Mouse (Mus musculus): ENCODE measurements at regions not wholly inside any gene's neighbourhood (a gene's known extent, or its start where the extent isn't known, plus 50 kb on each side); places are given as distances from the start of the nearest gene placed in this dataset.

- no peaks in the 10 kb centered on the region for H3K36me3 ChIP-seq (ENCODE audit: control insufficient read depth, insufficient read depth)
- no peak overlapping the region for H3K9ac ChIP-seq (ENCODE audit: low read depth, low read length)
- H3K4me3 ChIP-seq (ENCODE audit: low read depth, low read length) = no peak overlapping the region
- no peaks in the 10 kb centered on the region for H3K4me1 ChIP-seq (ENCODE audit: control insufficient read depth, low read depth, low read length)
- ATAC-seq (ENCODE audit: low read depth) = no peak
- no peak overlapping the region for H3K27ac ChIP-seq (ENCODE audit: low read length)
- 73% methylated on average over 9 of the region's 9 CpGs for WGBS (ENCODE audit: insufficient replicate concordance)
- no peak overlapping the region for H3K4me2 ChIP-seq (ENCODE audit: low read depth, low read length)
- H3K27me3 ChIP-seq (ENCODE audit: control insufficient read depth, insufficient read depth, low read depth, low read length) = no peaks in the 10 kb centered on the region
- no peaks in the 10 kb centered on the region for H3K9me3 ChIP-seq (replicated peaks; ENCODE audit: control insufficient read depth, low read length)
Measured at GRCm38 (mm10) chr13:52451486-52451885, 79.6 kb downstream of the Diras2 start.

GRCm38 (mm10) chr13:52452291-52452690 lies 78.8 kb downstream of the Diras2 start:
- H3K27ac ChIP-seq (ENCODE audit: low read length) = no peak overlapping the region
- H3K4me1 ChIP-seq (ENCODE audit: control insufficient read depth, low read depth, low read length) = no peaks in the 10 kb centered on the region
- H3K9me3 ChIP-seq (replicated peaks; ENCODE audit: control insufficient read depth, low read length) = no peaks in the 10 kb centered on the region
- no peak overlapping the region for H3K4me3 ChIP-seq (ENCODE audit: low read depth, low read length)
- H3K4me2 ChIP-seq (ENCODE audit: low read depth, low read length) = no peak overlapping the region
- 49% methylated on average over 4 of the region's 4 CpGs for WGBS (ENCODE audit: insufficient replicate concordance)
- no peaks in the 10 kb centered on the region for H3K27me3 ChIP-seq (ENCODE audit: control insufficient read depth, insufficient read depth, low read depth, low read length)
- no peak for ATAC-seq (ENCODE audit: low read depth)
- no peaks in the 10 kb centered on the region for H3K36me3 ChIP-seq (ENCODE audit: control insufficient read depth, insufficient read depth)
- H3K9ac ChIP-seq (ENCODE audit: low read depth, low read length) = no peak overlapping the region
